Mouse (Mus musculus) testis, adult 2 months (tissue): ENCODE measurements around the gene Rps6kc1.

Source experiments
- CTCF ChIP-seq: fragments of 200-500 bp; IDR thresholded peaks from 2 replicates; pipeline ENCODE4 v1.5.1; 2012; ENCODE audit warnings: low read depth, mild to moderate bottlenecking, inconsistent platforms, low read length, moderate library complexity; ENCODE audit not compliant: control insufficient read depth, insufficient read depth, insufficient replicate concordance
- POLR2A ChIP-seq: fragments of 200-500 bp; IDR thresholded peaks from 2 replicates; pipeline ENCODE4 v1.6.1; 2012; ENCODE audit warnings: low read depth, mild to moderate bottlenecking, inconsistent platforms, low read length, moderate library complexity; ENCODE audit not compliant: control insufficient read depth

DNA sequence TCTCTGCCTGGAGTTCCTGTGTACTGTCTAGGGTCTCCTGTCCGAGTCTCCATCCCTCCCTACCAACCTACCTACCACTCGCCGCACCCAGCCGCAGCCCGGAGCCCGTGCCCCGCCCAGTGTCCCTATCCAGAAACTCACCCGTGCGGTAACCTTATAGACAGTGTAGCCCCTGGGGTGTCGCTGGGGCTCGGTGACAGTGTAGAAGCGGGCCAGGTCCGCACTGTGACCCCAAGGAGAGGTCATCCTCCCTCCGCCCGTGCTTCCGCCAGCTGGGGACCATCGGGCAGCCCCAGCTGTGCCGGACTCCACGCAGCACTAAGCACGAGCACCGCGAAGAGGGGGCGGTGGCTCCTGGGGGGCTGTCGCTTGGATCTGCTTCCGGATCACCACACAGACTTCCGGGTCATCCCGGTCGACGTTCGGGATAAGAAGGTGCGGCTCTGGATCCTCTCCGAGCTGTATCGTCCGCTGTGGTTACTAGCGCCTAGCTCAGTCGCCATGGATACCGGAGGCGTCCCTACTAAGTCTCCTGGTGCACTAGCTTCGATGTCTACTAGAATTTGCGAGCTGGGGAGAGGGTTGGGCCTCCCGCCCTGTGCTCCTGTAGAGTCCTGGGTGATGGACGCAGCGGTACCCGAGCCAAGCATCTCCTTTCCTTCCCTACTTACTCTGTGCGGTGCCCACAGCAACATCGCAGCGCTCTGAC is at the start of gene Rps6kc1:
- TF ChIP-seq CTCF (no peak), POLR2A (peak; percentile 89)
